Mouse (Mus musculus): ENCODE data around the gene Prss28. TPM values are rescaled to one million over a fixed set of nuclear protein-coding genes. Genes with fewer than 3 reads are reported as not detected.

The Prss28 gene
- polyA plus RNA-seq, 1 experiment from 2014 or later: not detected

DNA sequence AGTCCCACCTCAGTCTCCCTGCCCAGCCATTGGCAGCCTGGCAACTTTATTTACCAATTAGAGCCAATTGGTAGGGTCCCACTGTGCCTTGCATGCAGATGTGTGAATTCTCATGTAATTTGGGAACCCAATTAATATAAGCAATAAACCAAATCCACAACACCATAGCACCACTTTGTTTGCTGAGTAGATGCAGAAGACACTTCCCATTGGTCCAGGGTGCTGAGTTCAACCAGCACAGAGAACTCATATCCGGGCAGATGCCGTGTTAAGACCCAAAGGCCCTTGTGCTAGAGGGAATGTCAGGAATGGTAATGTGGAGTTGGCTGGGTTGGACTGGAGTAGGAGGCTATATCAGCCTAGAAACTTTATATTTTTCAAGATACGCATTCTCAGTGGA lies 32.6 kb upstream of the Prss28 start:
- no peak overlapping the region for H3K9ac ChIP-seq (ENCODE audit: low read length)
- H3K36me3 ChIP-seq (ENCODE audit: control insufficient read depth, insufficient read depth, low read length): 0 out of 2 replicates have a peak, but pooled peaks cover under 1% of the 10 kb centered on the region
- ATAC-seq (ENCODE audit: insufficient number of reproducible peaks, insufficient read depth, low FRiP score, low read depth): no peak
- 87% methylated on average over 3 of the region's 3 CpGs for WGBS
- no peak overlapping the region for H3K4me2 ChIP-seq (ENCODE audit: low read length)
- H3K4me1 ChIP-seq (ENCODE audit: control insufficient read depth in 2 of 2, insufficient read depth in 2 of 2, low read length in 2 of 2): peaks cover 15 to 20% of the 10 kb centered on the region in 2 experiments
- no peaks in the 10 kb centered on the region for H3K27me3 ChIP-seq (ENCODE audit: control insufficient read depth, insufficient read depth, low read length)
- H3K9me3 ChIP-seq (ENCODE audit: control insufficient read depth, low read length): no peaks in the 10 kb centered on the region
- H3K27ac ChIP-seq (replicated peaks in 1 of 2; ENCODE audit: control insufficient read depth in 1 of 2, insufficient read depth in 1 of 2, low read depth in 2 of 2, low read length in 2 of 2): no peak overlapping the region
- no peak overlapping the region for H3K4me3 ChIP-seq (ENCODE audit: control insufficient read depth in 1 of 2, insufficient read depth in 1 of 2, low read depth in 1 of 2, low read length in 2 of 2)

DNA sequence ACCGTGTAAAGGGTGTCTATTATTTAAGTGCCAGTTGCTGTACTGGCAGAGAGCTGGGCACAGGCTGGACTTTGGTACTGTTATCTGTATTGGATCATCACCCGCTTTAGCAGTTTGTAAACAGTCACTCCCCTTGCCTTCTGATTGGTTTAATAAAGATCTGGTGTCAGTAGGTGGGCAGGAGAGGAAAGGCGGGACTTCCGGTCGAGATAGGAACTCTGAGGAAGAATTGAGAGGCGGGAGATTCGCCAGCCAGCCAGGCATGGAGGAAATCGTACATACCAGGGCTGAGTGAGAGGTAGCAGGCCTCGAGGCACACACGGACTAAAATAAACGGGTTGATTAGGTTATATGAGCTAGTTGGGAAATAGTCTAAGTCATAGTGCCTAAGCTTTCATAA lies 26.3 kb upstream of the Prss28 start:
- no peaks in the 10 kb centered on the region for H3K36me3 ChIP-seq (ENCODE audit: control insufficient read depth, insufficient read depth, low read length)
- peak overlapping the region; percentile 21 for H3K4me2 ChIP-seq (ENCODE audit: low read length)
- no peaks in the 10 kb centered on the region for H3K4me1 ChIP-seq (ENCODE audit: control insufficient read depth in 2 of 2, insufficient read depth in 2 of 2, low read length in 2 of 2)
- no peak overlapping the region for H3K4me3 ChIP-seq (ENCODE audit: control insufficient read depth in 1 of 2, insufficient read depth in 1 of 2, low read depth in 1 of 2, low read length in 2 of 2)
- 0 out of 2 replicates have a peak, but pooled peaks cover 7% of the 10 kb centered on the region for H3K9me3 ChIP-seq (ENCODE audit: control insufficient read depth, low read length)
- H3K27me3 ChIP-seq (ENCODE audit: control insufficient read depth, insufficient read depth, low read length): no peaks in the 10 kb centered on the region
- no peak overlapping the region for H3K27ac ChIP-seq (replicated peaks in 1 of 2; ENCODE audit: control insufficient read depth in 1 of 2, insufficient read depth in 1 of 2, low read depth in 2 of 2, low read length in 2 of 2)
- no peak overlapping the region for H3K9ac ChIP-seq (ENCODE audit: low read length)
- 27% methylated on average over 11 of the region's 11 CpGs for WGBS
- no peak for ATAC-seq (ENCODE audit: insufficient number of reproducible peaks, insufficient read depth, low FRiP score, low read depth)

DNA sequence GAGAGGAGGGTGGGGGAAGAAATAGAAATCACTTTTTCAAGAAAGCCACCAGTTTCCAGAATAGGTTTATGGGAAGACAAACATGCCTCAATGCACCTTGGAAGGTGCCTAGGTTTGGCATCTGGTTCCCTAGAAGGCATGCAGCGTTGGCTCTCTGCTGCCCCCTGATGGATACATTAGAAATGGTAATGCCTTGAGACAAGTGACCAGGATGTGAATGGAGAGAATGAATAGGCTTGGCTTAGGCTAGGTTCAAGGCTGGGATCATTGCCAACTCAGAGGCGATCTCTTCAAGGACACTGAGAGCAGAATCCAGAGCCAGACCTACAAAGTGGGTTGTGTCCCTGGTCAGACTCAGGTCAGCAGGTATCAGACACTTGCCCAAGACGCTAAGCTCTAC lies 23.4 kb upstream of the Prss28 start:
- Histone ChIP-seq H3K4me3 (ENCODE audit: control insufficient read depth in 1 of 2, insufficient read depth in 1 of 2, low read depth in 1 of 2, low read length in 2 of 2) (no peak overlapping the region), H3K9ac (ENCODE audit: low read length) (no peak overlapping the region), H3K27ac (replicated peaks in 1 of 2; ENCODE audit: control insufficient read depth in 1 of 2, insufficient read depth in 1 of 2, low read depth in 2 of 2, low read length in 2 of 2) (no peak overlapping the region), H3K4me2 (ENCODE audit: low read length) (no peak overlapping the region), H3K9me3 (ENCODE audit: control insufficient read depth, low read length) (0 out of 2 replicates have a peak, but pooled peaks cover 7% of the 10 kb centered on the region), H3K4me1 (ENCODE audit: control insufficient read depth in 2 of 2, insufficient read depth in 2 of 2, low read length in 2 of 2) (no peaks in the 10 kb centered on the region), H3K27me3 (ENCODE audit: control insufficient read depth, insufficient read depth, low read length) (no peaks in the 10 kb centered on the region), H3K36me3 (ENCODE audit: control insufficient read depth, insufficient read depth, low read length) (no peaks in the 10 kb centered on the region)
- 14% methylated on average over 3 of the region's 3 CpGs for WGBS
- ATAC-seq (ENCODE audit: insufficient number of reproducible peaks, insufficient read depth, low FRiP score, low read depth): no peak

DNA sequence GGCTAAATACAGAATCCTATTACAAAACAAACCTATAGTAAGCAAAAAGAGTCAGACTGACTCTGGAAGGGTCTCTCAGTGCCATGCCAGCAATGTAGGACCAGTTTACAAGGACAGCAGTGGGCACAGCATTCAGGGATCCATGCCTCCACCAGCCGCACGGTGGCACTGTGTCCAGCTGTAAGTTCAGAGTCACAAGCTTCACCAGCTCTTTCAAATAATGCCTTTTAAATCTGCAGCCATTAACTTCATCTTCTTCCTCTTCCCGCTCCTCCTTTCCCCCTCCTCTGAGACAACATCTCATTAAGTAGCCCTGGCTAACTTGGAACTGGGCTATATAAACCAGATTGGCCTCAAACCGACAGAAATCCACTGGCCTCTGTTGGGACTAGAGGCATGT lies 19.6 kb upstream of the Prss28 start:
- H3K36me3 ChIP-seq (ENCODE audit: control insufficient read depth, insufficient read depth, low read length): no peaks in the 10 kb centered on the region
- no peak overlapping the region for H3K9ac ChIP-seq (ENCODE audit: low read length)
- H3K4me2 ChIP-seq (ENCODE audit: low read length): no peak overlapping the region
- H3K9me3 ChIP-seq (ENCODE audit: control insufficient read depth, low read length): 0 out of 2 replicates have a peak, but pooled peaks cover 2% of the 10 kb centered on the region
- no peaks in the 10 kb centered on the region for H3K27me3 ChIP-seq (ENCODE audit: control insufficient read depth, insufficient read depth, low read length)
- no peak for ATAC-seq (ENCODE audit: insufficient number of reproducible peaks, insufficient read depth, low FRiP score, low read depth)
- no peak overlapping the region for H3K4me3 ChIP-seq (ENCODE audit: control insufficient read depth in 1 of 2, insufficient read depth in 1 of 2, low read depth in 1 of 2, low read length in 2 of 2)
- no peak overlapping the region for H3K27ac ChIP-seq (replicated peaks in 1 of 2; ENCODE audit: control insufficient read depth in 1 of 2, insufficient read depth in 1 of 2, low read depth in 2 of 2, low read length in 2 of 2)
- WGBS: 19% methylated on average over 4 of the region's 4 CpGs
- no peaks in the 10 kb centered on the region for H3K4me1 ChIP-seq (ENCODE audit: control insufficient read depth in 2 of 2, insufficient read depth in 2 of 2, low read length in 2 of 2)

DNA sequence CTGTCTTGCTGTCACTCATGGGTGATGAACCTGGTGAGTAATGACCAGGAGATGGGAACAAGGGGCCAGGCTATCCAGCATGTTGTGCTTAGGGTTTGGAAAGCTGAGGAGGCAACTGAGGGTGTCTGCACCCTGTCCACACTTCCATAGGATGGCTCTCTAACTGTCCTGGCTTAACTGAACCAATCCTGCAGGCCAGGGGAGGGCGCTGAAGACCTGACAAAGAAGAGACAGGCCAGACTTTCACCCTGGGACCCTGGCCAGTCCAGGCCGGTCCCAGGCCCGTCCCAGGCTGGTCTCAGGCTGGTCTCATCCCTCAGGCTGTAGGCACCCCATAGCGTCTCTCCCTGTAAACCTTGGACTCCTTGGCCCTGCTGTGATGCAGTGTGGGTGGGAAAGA lies 18.0 kb upstream of the Prss28 start:
- 22% methylated on average over 4 of the region's 4 CpGs for WGBS
- Histone ChIP-seq H3K36me3 (ENCODE audit: control insufficient read depth, insufficient read depth, low read length) (no peaks in the 10 kb centered on the region), H3K4me1 (ENCODE audit: control insufficient read depth in 2 of 2, insufficient read depth in 2 of 2, low read length in 2 of 2) (no peaks in the 10 kb centered on the region), H3K4me3 (ENCODE audit: control insufficient read depth in 1 of 2, insufficient read depth in 1 of 2, low read depth in 1 of 2, low read length in 2 of 2) (no peak overlapping the region), H3K4me2 (ENCODE audit: low read length) (no peak overlapping the region), H3K9me3 (ENCODE audit: control insufficient read depth, low read length) (no peaks in the 10 kb centered on the region), H3K27ac (replicated peaks in 1 of 2; ENCODE audit: control insufficient read depth in 1 of 2, insufficient read depth in 1 of 2, low read depth in 2 of 2, low read length in 2 of 2) (no peak overlapping the region), H3K9ac (ENCODE audit: low read length) (no peak overlapping the region), H3K27me3 (ENCODE audit: control insufficient read depth, insufficient read depth, low read length) (no peaks in the 10 kb centered on the region)
- no peak for ATAC-seq (ENCODE audit: insufficient number of reproducible peaks, insufficient read depth, low FRiP score, low read depth)

DNA sequence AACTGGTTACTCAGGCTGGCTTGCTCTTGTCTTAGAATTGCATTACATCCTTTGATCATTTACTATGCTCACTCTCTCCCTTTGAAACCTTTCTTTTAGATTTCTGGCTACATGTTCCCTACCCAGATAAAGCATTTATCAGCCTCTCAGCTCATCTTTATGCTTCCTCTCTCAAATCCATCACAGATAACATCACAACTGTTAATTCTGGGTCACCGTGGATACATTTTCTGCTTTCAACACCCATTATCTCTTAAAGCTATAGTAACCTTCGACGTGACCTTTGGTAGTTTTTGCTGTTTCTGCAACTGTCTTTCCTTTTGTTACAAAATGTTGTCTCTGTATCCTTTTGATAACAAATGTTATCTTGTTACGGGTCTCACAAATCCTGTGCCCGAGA lies 15.0 kb upstream of the Prss28 start:
- WGBS: 41% methylated on average over 5 of the region's 5 CpGs
- H3K9ac ChIP-seq (ENCODE audit: low read length): no peak overlapping the region
- ATAC-seq (ENCODE audit: insufficient number of reproducible peaks, insufficient read depth, low FRiP score, low read depth): no peak
- H3K4me3 ChIP-seq (ENCODE audit: control insufficient read depth in 1 of 2, insufficient read depth in 1 of 2, low read depth in 1 of 2, low read length in 2 of 2): no peak overlapping the region
- H3K36me3 ChIP-seq (ENCODE audit: control insufficient read depth, insufficient read depth, low read length): no peaks in the 10 kb centered on the region
- no peak overlapping the region for H3K27ac ChIP-seq (replicated peaks in 1 of 2; ENCODE audit: control insufficient read depth in 1 of 2, insufficient read depth in 1 of 2, low read depth in 2 of 2, low read length in 2 of 2)
- H3K27me3 ChIP-seq (ENCODE audit: control insufficient read depth, insufficient read depth, low read length): no peaks in the 10 kb centered on the region
- no peak overlapping the region for H3K4me2 ChIP-seq (ENCODE audit: low read length)
- no peaks in the 10 kb centered on the region for H3K9me3 ChIP-seq (ENCODE audit: control insufficient read depth, low read length)
- no peaks in the 10 kb centered on the region for H3K4me1 ChIP-seq (ENCODE audit: control insufficient read depth in 2 of 2, insufficient read depth in 2 of 2, low read length in 2 of 2)

DNA sequence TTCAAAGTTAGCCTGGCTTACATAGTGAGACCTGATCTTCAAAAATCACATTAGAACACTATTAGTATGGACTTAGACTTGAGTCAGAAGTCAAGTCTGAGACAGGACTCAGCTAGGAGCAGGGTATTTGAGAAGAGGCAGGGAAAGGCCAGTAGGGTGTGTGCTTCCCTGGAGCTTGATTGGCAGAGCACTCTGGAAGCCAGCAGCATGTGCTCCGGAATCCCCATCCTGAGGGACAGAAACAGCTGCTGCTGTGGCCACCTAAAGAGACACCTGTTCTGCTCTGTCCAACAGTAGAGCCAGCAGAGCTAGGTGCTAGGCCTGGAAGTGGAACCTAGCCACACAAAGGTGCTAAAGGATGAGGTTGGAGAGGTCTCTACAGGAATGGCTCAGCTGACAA lies 14.3 kb upstream of the Prss28 start:
- 42% methylated on average over 1 of the region's 1 CpGs for WGBS

DNA sequence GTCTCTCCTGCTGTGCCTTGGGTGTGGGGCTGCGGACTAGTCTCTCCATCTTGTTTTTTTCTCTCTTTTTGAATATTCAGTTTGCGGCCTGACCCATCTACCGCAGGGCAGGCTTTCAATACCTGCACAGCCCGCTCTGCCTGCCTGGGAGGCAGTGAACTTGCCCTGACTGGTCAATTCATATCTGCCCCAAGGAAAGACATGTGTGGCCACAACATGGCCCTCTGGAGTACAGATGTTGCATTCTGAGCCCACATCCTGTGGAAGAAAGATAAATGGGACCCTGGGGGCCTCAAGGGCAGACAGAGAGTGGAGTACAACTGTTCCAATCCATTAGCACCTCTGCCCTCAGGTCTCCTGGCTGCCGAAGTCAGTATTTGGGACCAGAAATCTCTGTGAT lies 10.4 kb upstream of the Prss28 start, which contains the start of gene Prss34:
TSS of gene Prss34 (plus strand) at position 301 of the 400 bp plus-strand sequence.
- no peaks in the 10 kb centered on the region for H3K4me1 ChIP-seq (ENCODE audit: control insufficient read depth in 2 of 2, insufficient read depth in 2 of 2, low read length in 2 of 2)
- ATAC-seq (ENCODE audit: insufficient number of reproducible peaks, insufficient read depth, low FRiP score, low read depth): no peak
- H3K9me3 ChIP-seq (ENCODE audit: control insufficient read depth, low read length): no peaks in the 10 kb centered on the region
- WGBS: 74% methylated on average over 5 of the region's 5 CpGs
- H3K4me2 ChIP-seq (ENCODE audit: low read length): no peak within 1 kb of the TSS
- H3K9ac ChIP-seq (ENCODE audit: low read length): no peak within 1 kb of the TSS
- H3K4me3 ChIP-seq (ENCODE audit: control insufficient read depth in 1 of 2, insufficient read depth in 1 of 2, low read depth in 1 of 2, low read length in 2 of 2): no peak within 1 kb of the TSS
- no peak within 1 kb of the TSS for H3K27ac ChIP-seq (replicated peaks in 1 of 2; ENCODE audit: control insufficient read depth in 1 of 2, insufficient read depth in 1 of 2, low read depth in 2 of 2, low read length in 2 of 2)
- H3K27me3 ChIP-seq (ENCODE audit: control insufficient read depth, insufficient read depth, low read length): peaks cover 3% of the 10 kb centered on the region; the same call in 1 of the 2 replicates
- H3K36me3 ChIP-seq (ENCODE audit: control insufficient read depth, insufficient read depth, low read length): no peaks in the 10 kb centered on the region

More for the DNA sequence above, 14.3 kb upstream of the Prss28 start:
- Histone ChIP-seq H3K9ac (ENCODE audit: low read length) (no peak overlapping the region), H3K4me3 (ENCODE audit: control insufficient read depth in 1 of 2, insufficient read depth in 1 of 2, low read depth in 1 of 2, low read length in 2 of 2) (no peak overlapping the region), H3K9me3 (ENCODE audit: control insufficient read depth, low read length) (no peaks in the 10 kb centered on the region), H3K36me3 (ENCODE audit: control insufficient read depth, insufficient read depth, low read length) (no peaks in the 10 kb centered on the region), H3K27me3 (ENCODE audit: control insufficient read depth, insufficient read depth, low read length) (no peaks in the 10 kb centered on the region), H3K27ac (replicated peaks in 1 of 2; ENCODE audit: control insufficient read depth in 1 of 2, insufficient read depth in 1 of 2, low read depth in 2 of 2, low read length in 2 of 2) (no peak overlapping the region), H3K4me1 (ENCODE audit: control insufficient read depth in 2 of 2, insufficient read depth in 2 of 2, low read length in 2 of 2) (no peaks in the 10 kb centered on the region), H3K4me2 (ENCODE audit: low read length) (no peak overlapping the region)
- no peak for ATAC-seq (ENCODE audit: insufficient number of reproducible peaks, insufficient read depth, low FRiP score, low read depth)

All from heart, embryonic 14.5 days (tissue).